Mouse (Mus musculus) left cerebral cortex, postnatal 14 days (tissue): ENCODE measurements around the gene Ttc30a2. TPM values are rescaled to one million over a fixed set of nuclear protein-coding genes. Genes with fewer than 3 reads are reported as not detected.
A peak's percentile ranks its signal among the peaks of the same experiment; 100 is the strongest.
"Not testable (repeated sequence)": the region's sequence is repeated elsewhere in the genome, so short reads cannot be mapped to it uniquely, and the experiment has no call there.

ENCODE experiments used
- DNase-seq, 2 experiments: peaks; one replicate each; pipeline ENCODE4 v3.0.0; 2021 to 2022; ENCODE audit warnings: low spot score in 2 of 2, mixed read lengths in 1 of 2
- intact Hi-C: fragments of 180-260 bp; cut with DNase I; formaldehyde crosslinking; loops from one replicate; pipeline ENCODE4 v1.15.1; 2025
- total RNA-seq, 2 experiments: library from RNA; stranded (reverse); gene quantifications; 2 replicates each; pipeline ENCODE4 v1.2.3; 2021

Gene Ttc30a2
- total RNA-seq, 2 experiments from 2014 or later: 0.24 to 0.30 TPM

GRCm38 (mm10) chr2:75983091-75983490 lies 5.1 kb upstream of the Ttc30a2 start:
- intact Hi-C loops: no loop called here
- DNase-seq: no peak

- DNase-seq: no peak
- intact Hi-C loops: no loop called here
These were observed 4.7 kb upstream of the Ttc30a2 start for GRCm38 (mm10) chr2:75982626-75983025.

- DNase-seq: peak; percentile 77 to 84
- intact Hi-C loops: not testable (repeated sequence)
These were observed 3.6 kb upstream of the Ttc30a2 start, which contains the start of gene Ttc30a1 for GRCm38 (mm10) chr2:75981440-75982081. TSS of gene Ttc30a1 (minus strand) at chr2:75981967.

- DNase-seq, intact Hi-C loops: not testable (repeated sequence)
These were observed 3.0 kb upstream of the Ttc30a2 start for GRCm38 (mm10) chr2:75980933-75981439.

GRCm38 (mm10) chr2:75976070-75976469 lies 1.9 kb downstream of the Ttc30a2 start:
- intact Hi-C loops: not testable (repeated sequence)

GRCm38 (mm10) chr2:75974131-75974530 lies 3.8 kb downstream of the Ttc30a2 start:
- intact Hi-C loops: no loop called here
- no peak for DNase-seq

More at GRCm38 (mm10) chr2:75976070-75976469, 1.9 kb downstream of the Ttc30a2 start:
- not testable (repeated sequence) for DNase-seq

- intact Hi-C loops: loop anchor here (5.0 kb wide), 3 partner anchors 83 to 358 kb away; no protein-coding TSS in a partner anchor
- peak; percentile 74 to 89 for DNase-seq
These were observed 13.0 kb downstream of the Ttc30a2 start for GRCm38 (mm10) chr2:75964972-75965371.

GRCm38 (mm10) chr2:75964512-75964911 lies 13.5 kb downstream of the Ttc30a2 start:
- peak in 1 of 2 experiments; percentile 60 for DNase-seq
- intact Hi-C loops: loop anchor here (5.0 kb wide), 2 partner anchors 82 to 177 kb away; no protein-coding TSS in a partner anchor

- intact Hi-C loops: loop anchor here (5.0 kb wide), 2 partner anchors 82 to 177 kb away; no protein-coding TSS in a partner anchor
- no peak for DNase-seq
These were observed 13.9 kb downstream of the Ttc30a2 start for GRCm38 (mm10) chr2:75964051-75964450.

GRCm38 (mm10) chr2:75963211-75963840 lies 14.6 kb downstream of the Ttc30a2 start:
- intact Hi-C loops: loop anchor here (5.0 kb wide), 2 partner anchors 81 to 176 kb away; no protein-coding TSS in a partner anchor
- no peak for DNase-seq

- peak in 1 of 2 experiments; percentile 47 for DNase-seq
- intact Hi-C loops: loop anchor here (5.0 kb wide), 2 partner anchors 78 to 173 kb away; no protein-coding TSS in a partner anchor
These were observed 17.3 kb downstream of the Ttc30a2 start for GRCm38 (mm10) chr2:75960366-75961330.

GRCm38 (mm10) chr2:75959850-75960365 lies 18.1 kb downstream of the Ttc30a2 start:
- intact Hi-C loops: loop anchor here (5.0 kb wide), 2 partner anchors 78 to 173 kb away; no protein-coding TSS in a partner anchor

GRCm38 (mm10) chr2:75959183-75959849 lies 18.7 kb downstream of the Ttc30a2 start:
- no peak for DNase-seq

More at GRCm38 (mm10) chr2:75959850-75960365, 18.1 kb downstream of the Ttc30a2 start:
- DNase-seq: no peak

GRCm38 (mm10) chr2:75955709-75956108 lies 22.3 kb downstream of the Ttc30a2 start:
- no peak for DNase-seq
- intact Hi-C loops: no loop called here

More at GRCm38 (mm10) chr2:75959183-75959849, 18.7 kb downstream of the Ttc30a2 start:
- intact Hi-C loops: no loop called here

GRCm38 (mm10) chr2:75953320-75953719 lies 24.6 kb downstream of the Ttc30a2 start:
- intact Hi-C loops: no loop called here
- no peak for DNase-seq

- intact Hi-C loops: no loop called here
- no peak for DNase-seq
These were observed 27.3 kb downstream of the Ttc30a2 start for GRCm38 (mm10) chr2:75950685-75951084.

GRCm38 (mm10) chr2:75938117-75939063 lies 39.6 kb downstream of the Ttc30a2 start, which contains the start of gene Ttc30b:
TSS of gene Ttc30b (minus strand) at chr2:75938585.
- peak; percentile 77 to 81 for DNase-seq
- intact Hi-C loops: no loop called here
